Mouse (Mus musculus): Measurements from ENCODE around the gene Trim3. TPM values are rescaled to one million over a fixed set of nuclear protein-coding genes. Genes with fewer than 3 reads are reported as not detected.

Trim3 gene
- 125 TPM for polyA plus RNA-seq (2015; fragmentation: Illumina TruSeq; extraction: RNeasy Lipid Tissue Mini Kit (QIAGEN cat#74804); ENCODE audit: low read depth, low replicate concordance)

GRCm38 (mm10) chr7:105633127-105633800, at the start of gene Trim3:
Trim3 (minus strand) TSS chr7:105633571.

DNA sequence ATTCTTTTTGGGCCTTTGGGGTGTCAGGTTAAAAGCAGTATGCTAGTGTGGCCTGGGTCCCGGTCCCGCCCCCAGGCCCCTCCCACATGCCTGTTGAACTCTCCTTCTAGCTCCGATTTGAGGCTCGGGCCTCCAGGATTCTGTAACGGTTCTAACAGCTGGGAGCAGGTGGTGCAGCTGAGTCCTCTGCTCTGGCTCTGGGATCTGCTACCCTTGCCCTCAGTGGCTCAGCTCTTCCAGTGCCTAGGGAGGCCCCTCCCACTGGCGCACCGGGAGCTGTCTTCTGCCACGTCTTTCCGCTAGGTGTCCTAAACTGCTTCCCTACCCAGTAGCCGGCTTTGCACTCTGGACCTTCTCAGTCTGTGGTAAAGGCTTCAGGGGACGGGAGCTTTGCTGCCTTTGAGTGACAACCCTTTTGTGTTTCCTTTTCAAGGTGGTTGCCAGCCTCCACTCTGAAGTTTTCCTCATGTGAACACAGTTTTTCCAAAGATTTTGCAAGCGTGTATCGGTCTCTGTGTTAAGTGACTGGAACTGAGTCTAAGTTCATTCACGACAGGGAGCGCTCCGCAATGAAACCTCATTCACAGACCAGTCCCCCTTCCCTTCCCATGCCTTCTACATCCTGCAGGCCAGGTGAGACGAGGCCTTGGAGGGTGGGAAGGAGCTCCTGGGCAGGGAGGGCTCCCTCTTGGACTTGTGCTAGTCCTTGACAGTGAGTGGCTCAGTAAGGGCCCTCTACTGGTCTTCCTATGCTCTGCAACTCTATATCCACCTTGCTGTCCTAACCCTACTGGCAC, 17.5 kb upstream of the Trim3 start, which contains the start of gene Dnhd1:
Gene Dnhd1, plus strand, starts transcription at position 189 of the 797 bp plus-strand sequence.

DNA sequence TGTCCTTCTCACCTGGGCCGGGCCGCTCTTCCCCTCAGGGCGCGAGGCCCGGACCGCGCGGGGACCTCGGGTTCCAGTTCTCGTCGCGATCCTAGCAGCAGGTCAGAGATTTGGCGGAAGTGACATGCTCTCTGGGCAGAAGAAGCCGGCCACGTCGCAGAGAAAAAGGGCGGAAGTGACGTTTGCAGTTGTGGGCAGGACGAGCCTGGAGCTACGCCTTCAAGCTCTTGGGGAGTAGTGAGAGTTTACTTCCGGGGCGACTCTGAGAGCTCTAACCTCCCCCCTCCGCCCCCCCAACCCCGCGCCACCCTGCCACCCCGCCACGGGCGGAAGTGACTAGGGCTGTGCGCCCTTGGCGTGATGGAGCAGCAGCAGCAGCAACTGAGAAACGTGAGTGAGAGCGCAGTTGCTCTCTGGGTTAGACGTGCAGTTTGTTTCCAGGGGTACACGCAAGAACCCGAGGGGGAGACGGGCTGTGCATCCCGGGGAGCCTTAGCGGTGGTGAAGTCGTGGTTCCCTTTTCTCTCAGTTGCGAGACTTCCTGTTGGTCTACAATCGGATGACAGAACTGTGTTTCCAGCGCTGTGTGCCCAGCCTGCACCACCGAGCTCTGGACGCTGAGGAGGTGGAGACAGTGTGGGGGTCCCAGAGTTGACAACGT, 7.0 kb upstream of the Trim3 start, which contains the start of the genes Arfip2 and Gm45799:
Gene Arfip2, minus strand, starts transcription at position 184 of the 661 bp plus-strand sequence.
Gene Gm45799, plus strand, starts transcription at position 320 of the 661 bp plus-strand sequence.

DNA sequence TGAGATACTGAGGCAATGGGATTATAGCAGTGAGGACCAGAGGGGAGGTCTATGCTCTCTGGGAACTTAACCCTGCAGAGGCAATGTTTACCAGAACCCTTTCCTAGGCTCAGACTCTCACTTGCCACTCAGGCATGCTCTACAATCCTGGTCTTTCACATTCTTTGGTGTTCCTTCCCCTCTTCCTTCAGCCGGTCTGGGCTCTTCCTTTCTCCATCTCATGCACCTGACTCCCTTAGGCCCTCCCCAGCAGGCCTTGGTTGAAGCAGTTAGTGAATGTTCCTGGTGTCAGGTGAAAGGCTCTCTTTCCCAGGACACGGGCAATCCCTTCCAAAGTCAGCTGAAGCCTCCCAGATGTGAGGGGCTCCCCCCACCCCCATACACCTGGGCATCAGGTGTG, 6.4 kb upstream of the Trim3 start, which contains the start of gene Timm10b:
Gene Timm10b, plus strand, starts transcription at position 301 of the 400 bp plus-strand sequence.

GRCm38 (mm10) chr7:105581094-105581703, 52.2 kb downstream of the Trim3 start, which contains the start of gene Apbb1:
Apbb1 (minus strand) TSS chr7:105581653.

Other genes starting within 250 kb of the Trim3 start
- 27.9 TPM for gene Fam160a2, start 233.5 kb downstream of the Trim3 start, polyA plus RNA-seq (2015; fragmentation: Illumina TruSeq; extraction: RNeasy Lipid Tissue Mini Kit (QIAGEN cat#74804); ENCODE audit: low read depth, low replicate concordance)
- gene Cnga4, start 229.0 kb downstream of the Trim3 start, polyA plus RNA-seq (2015; fragmentation: Illumina TruSeq; extraction: RNeasy Lipid Tissue Mini Kit (QIAGEN cat#74804); ENCODE audit: low read depth, low replicate concordance): 1.3 TPM
- 40.7 TPM for gene Cckbr, start 207.8 kb downstream of the Trim3 start, polyA plus RNA-seq (2015; fragmentation: Illumina TruSeq; extraction: RNeasy Lipid Tissue Mini Kit (QIAGEN cat#74804); ENCODE audit: low read depth, low replicate concordance)
- gene Cavin3, start 151.3 kb downstream of the Trim3 start, polyA plus RNA-seq (2015; fragmentation: Illumina TruSeq; extraction: RNeasy Lipid Tissue Mini Kit (QIAGEN cat#74804); ENCODE audit: low read depth, low replicate concordance): 23.3 TPM
- 102 TPM for gene Smpd1, start 79.2 kb downstream of the Trim3 start, polyA plus RNA-seq (2015; fragmentation: Illumina TruSeq; extraction: RNeasy Lipid Tissue Mini Kit (QIAGEN cat#74804); ENCODE audit: low read depth, low replicate concordance)
- 448 TPM for gene Apbb1, start 51.9 kb downstream of the Trim3 start, polyA plus RNA-seq (2015; fragmentation: Illumina TruSeq; extraction: RNeasy Lipid Tissue Mini Kit (QIAGEN cat#74804); ENCODE audit: low read depth, low replicate concordance)
- gene Hpx, start 33.4 kb downstream of the Trim3 start, polyA plus RNA-seq (2015; fragmentation: Illumina TruSeq; extraction: RNeasy Lipid Tissue Mini Kit (QIAGEN cat#74804); ENCODE audit: low read depth, low replicate concordance): 1.3 TPM
- gene Timm10b, start 6.5 kb upstream of the Trim3 start, polyA plus RNA-seq (2015; fragmentation: Illumina TruSeq; extraction: RNeasy Lipid Tissue Mini Kit (QIAGEN cat#74804); ENCODE audit: low read depth, low replicate concordance): 103 TPM
- 102 TPM for gene Arfip2, start 6.8 kb upstream of the Trim3 start, polyA plus RNA-seq (2015; fragmentation: Illumina TruSeq; extraction: RNeasy Lipid Tissue Mini Kit (QIAGEN cat#74804); ENCODE audit: low read depth, low replicate concordance)
- gene Gm45799, start 7.0 kb upstream of the Trim3 start, polyA plus RNA-seq (2015; fragmentation: Illumina TruSeq; extraction: RNeasy Lipid Tissue Mini Kit (QIAGEN cat#74804); ENCODE audit: low read depth, low replicate concordance): 9.4 TPM
- 2.7 TPM for gene Dnhd1, start 17.3 kb upstream of the Trim3 start, polyA plus RNA-seq (2015; fragmentation: Illumina TruSeq; extraction: RNeasy Lipid Tissue Mini Kit (QIAGEN cat#74804); ENCODE audit: low read depth, low replicate concordance)
- 125 TPM for gene Ilk, start 103.0 kb upstream of the Trim3 start, polyA plus RNA-seq (2015; fragmentation: Illumina TruSeq; extraction: RNeasy Lipid Tissue Mini Kit (QIAGEN cat#74804); ENCODE audit: low read depth, low replicate concordance)
- gene Rrp8, start 103.8 kb upstream of the Trim3 start, polyA plus RNA-seq (2015; fragmentation: Illumina TruSeq; extraction: RNeasy Lipid Tissue Mini Kit (QIAGEN cat#74804); ENCODE audit: low read depth, low replicate concordance): 11.0 TPM
- 115 TPM for gene Taf10, start 110.8 kb upstream of the Trim3 start, polyA plus RNA-seq (2015; fragmentation: Illumina TruSeq; extraction: RNeasy Lipid Tissue Mini Kit (QIAGEN cat#74804); ENCODE audit: low read depth, low replicate concordance)
- 68.0 TPM for gene Tpp1, start 118.7 kb upstream of the Trim3 start, polyA plus RNA-seq (2015; fragmentation: Illumina TruSeq; extraction: RNeasy Lipid Tissue Mini Kit (QIAGEN cat#74804); ENCODE audit: low read depth, low replicate concordance)
- gene Dchs1, start 154.1 kb upstream of the Trim3 start, polyA plus RNA-seq (2015; fragmentation: Illumina TruSeq; extraction: RNeasy Lipid Tissue Mini Kit (QIAGEN cat#74804); ENCODE audit: low read depth, low replicate concordance): 3.7 TPM
- gene Mrpl17, start 177.5 kb upstream of the Trim3 start, polyA plus RNA-seq (2015; fragmentation: Illumina TruSeq; extraction: RNeasy Lipid Tissue Mini Kit (QIAGEN cat#74804); ENCODE audit: low read depth, low replicate concordance): 126 TPM